Comparison of ENCODE assay signal across 9 mouse cellular contexts in the genomic region with DNA sequence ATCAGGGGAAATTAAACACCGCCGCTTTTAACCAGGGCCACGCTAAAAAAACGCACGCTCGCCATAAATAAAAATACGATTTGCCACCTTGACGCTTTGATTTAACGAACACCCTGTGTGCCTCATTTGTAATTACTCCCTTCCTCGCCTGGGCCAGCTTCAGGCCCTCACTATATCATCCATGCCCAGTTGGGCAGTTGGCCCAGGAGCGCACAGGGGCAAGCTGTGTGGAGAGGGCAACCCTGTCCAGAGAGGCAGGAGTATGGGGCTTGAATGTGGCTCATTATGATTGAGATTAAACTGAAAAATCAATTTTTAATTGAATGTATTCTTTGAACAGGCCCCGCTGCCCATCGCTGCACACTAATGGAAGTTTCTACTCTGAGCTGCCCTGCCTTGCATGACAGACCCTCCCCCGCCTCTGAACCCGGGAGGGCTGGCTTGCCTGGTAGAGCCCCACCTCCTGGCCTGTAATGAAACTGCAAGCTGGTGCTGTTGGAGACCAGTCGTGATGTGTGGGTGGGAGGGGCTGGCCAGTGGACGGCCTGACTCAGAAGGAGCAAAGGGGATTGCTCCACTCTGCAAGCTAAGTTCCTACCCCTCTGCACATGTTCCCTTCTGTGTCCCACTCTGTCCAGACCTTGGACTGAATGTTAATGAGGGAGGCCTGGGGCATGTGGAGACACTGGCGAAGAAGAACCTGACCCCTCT. TPM values are rescaled to one million over a fixed set of nuclear protein-coding genes. Genes with fewer than 3 reads are reported as not detected.
DNase-seq lines count a peak whose midpoint lies in the region; ATAC-seq and TF ChIP-seq lines count a peak whose summit lies in the region.
"Had no signal": no experiment of that assay in that cellular context is flagged by ENCODE, and none has a peak within 500 bp of the region (broad histone marks: within the 10 kb centered on the region; RNA-seq: fewer than 3 reads in every experiment).

No protein-coding gene starts in this region.

- DNase-seq in gastrocnemius, adult 18-20 months (ENCODE audit: low spot score): peak; percentile 9
- no peak for DNase-seq in gastrocnemius, adult 8-10 months (ENCODE audit: low spot score in 2 of 2)
- DNase-seq in thymus, adult 2 months: peak; percentile 36
- DNase-seq in thymus, adult 18-20 months: no peak
- peak; percentile 23 to 67 for DNase-seq in kidney, postnatal 36 days
- peak; percentile 54 for DNase-seq in ovary, postnatal 36 days (ENCODE audit: low spot score)
- no peak for DNase-seq in adipocyte (ENCODE audit: low spot score)

- WGBS in thymus, adult 2 months: 50% methylated on average over 18 of the region's 18 CpGs
- 33% methylated on average over 18 of the region's 18 CpGs for WGBS in forebrain, embryonic 12.5 days

- H3K4me1 ChIP-seq in thymus, adult 2 months (replicated peaks; ENCODE audit: control insufficient read depth, insufficient read depth, low read length): no peaks in the 10 kb centered on the region
- H3K4me1 ChIP-seq in forebrain, embryonic 12.5 days: peaks cover 31% of the 10 kb centered on the region

- H3K36me3 ChIP-seq in thymus, adult 2 months (ENCODE audit: control insufficient read depth, insufficient read depth, low read length): no peaks in the 10 kb centered on the region
- no peaks in the 10 kb centered on the region for H3K36me3 ChIP-seq in forebrain, embryonic 12.5 days (replicated peaks)
- H3K36me3 ChIP-seq: neural tube, embryonic 12.5 days had no signal

- no peaks in the 10 kb centered on the region for H3K9me3 ChIP-seq in forebrain, embryonic 12.5 days
- H3K9me3 ChIP-seq: neural tube, embryonic 12.5 days had no signal

- no peak overlapping the region for H3K4me2 ChIP-seq in forebrain, embryonic 12.5 days
- H3K4me2 ChIP-seq: neural tube, embryonic 12.5 days had no signal

- peak; percentile 9; the same call in 1 of the 2 replicates for ATAC-seq in forebrain, embryonic 12.5 days (ENCODE audit: low FRiP score)

- no peak overlapping the region for H3K27ac ChIP-seq in thymus, adult 2 months (ENCODE audit: control insufficient read depth, insufficient read depth, low read length)
- H3K27ac ChIP-seq in forebrain, embryonic 12.5 days: no peak overlapping the region
- H3K27ac ChIP-seq: neural tube, embryonic 12.5 days had no signal

- H3K9ac ChIP-seq in forebrain, embryonic 12.5 days: no peak overlapping the region
- H3K9ac ChIP-seq: neural tube, embryonic 12.5 days had no signal

- no peak for TF ChIP-seq CTCF in thymus, adult 2 months (IDR thresholded peaks at IDR 0.05; ENCODE audit: borderline replicate concordance, control insufficient read depth, extremely low read depth, insufficient read depth, low read length, poor library complexity)

- no peak overlapping the region for H3K4me3 ChIP-seq in thymus, adult 2 months (ENCODE audit: control insufficient read depth, insufficient read depth, low read length)
- H3K4me3 ChIP-seq in forebrain, embryonic 12.5 days (replicated peaks): no peak overlapping the region
- H3K4me3 ChIP-seq: neural tube, embryonic 12.5 days had no signal

- TF ChIP-seq POLR2A in thymus, adult 2 months (IDR thresholded peaks at IDR 0.05; ENCODE audit: control insufficient read depth, extremely low read depth, insufficient read depth, low read length, poor library complexity): no peak

- H3K27me3 ChIP-seq in thymus, adult 2 months (ENCODE audit: control insufficient read depth, insufficient read depth, low read length): no peaks in the 10 kb centered on the region
- H3K27me3 ChIP-seq in forebrain, embryonic 12.5 days: peaks cover 33% of the 10 kb centered on the region
- H3K27me3 ChIP-seq: neural tube, embryonic 12.5 days had no signal

RNA-seq across cellular contexts. Expression of gene Engase, which starts 57.9 kb away (rescaled TPM):
- 1 to 10 TPM; 3.5 to 4.1 TPM for total RNA-seq in gastrocnemius, adult 18-20 months (2021)
- 1 to 10 TPM; 4.3 to 6.8 (median 4.5) TPM for total RNA-seq in gastrocnemius, adult 8-10 months (2022)
- polyA plus RNA-seq in thymus, adult 2 months (2012; rRNA removed): 56.5 and 58.1 TPM in 2 replicates
- 6.2 and 9.0 TPM in 2 replicates for polyA plus RNA-seq in forebrain, embryonic 12.5 days (2016; fragmentation: Nextera tagmentation; extraction: Ambion mirVana)

Comparison
In these comparisons a context has a peak if more than half of its experiments do, and no peak if none do; other contexts are left out.
1. DNase-seq: peak in gastrocnemius, adult 18-20 months (single experiment), thymus, adult 2 months (single experiment), kidney, postnatal 36 days (2 of 2) and ovary, postnatal 36 days (single experiment); none in gastrocnemius, adult 8-10 months (0 of 2), thymus, adult 18-20 months (0 of 2) and adipocyte (single experiment).